Mouse (Mus musculus): ENCODE data around the gene Tatdn3. TPM values are rescaled to one million over a fixed set of nuclear protein-coding genes. Genes with fewer than 3 reads are reported as not detected.

The Tatdn3 gene
- polyA plus RNA-seq, 2 experiments, result 15.7 to 27.8 TPM

DNA sequence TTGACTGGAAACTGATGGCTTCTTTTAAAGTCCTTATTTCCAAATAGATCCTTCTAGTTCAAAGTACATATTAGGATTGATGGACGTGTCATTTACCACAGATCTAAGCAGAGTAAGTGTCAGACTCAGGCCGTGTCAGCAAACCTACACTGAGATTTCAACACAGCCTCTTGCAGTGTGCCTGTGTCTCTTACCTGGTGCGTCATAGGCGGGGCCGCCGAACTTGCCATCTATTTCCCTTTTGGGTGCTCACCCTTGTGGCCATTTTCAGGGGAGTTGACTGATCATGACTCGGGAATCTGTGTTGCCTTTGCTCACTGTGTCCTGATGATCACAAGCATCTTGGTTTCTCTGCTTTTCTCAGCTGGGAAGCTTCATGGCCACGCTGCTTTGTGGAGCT, 20.5 kb upstream of the Tatdn3 start:
- TF ChIP-seq POLR2A (IDR thresholded peaks at IDR 0.05; ENCODE audit: borderline replicate concordance, extremely low read depth, insufficient read depth, insufficient read length), result no peak
- Histone ChIP-seq H3K27ac (replicated peaks; ENCODE audit: low read depth, low read length) (no peak overlapping the region), H3K36me3 (ENCODE audit: control insufficient read depth, insufficient read depth, low read length) (peaks cover 52% of the 10 kb centered on the region), H3K9ac (ENCODE audit: low read depth, low read length, severe bottlenecking) (no peak overlapping the region), H3K4me3 (replicated peaks; ENCODE audit: low read length) (no peak overlapping the region), H3K4me2 (replicated peaks; ENCODE audit: low read depth, low read length, severe bottlenecking) (no peak overlapping the region), H3K4me1 (ENCODE audit: control insufficient read depth, insufficient read depth, low read length) (no peaks in the 10 kb centered on the region), H3K27me3 (ENCODE audit: control insufficient read depth, insufficient read depth, low read length) (no peaks in the 10 kb centered on the region), H3K9me3 (ENCODE audit: control insufficient read depth, low read length) (no peaks in the 10 kb centered on the region)
- DNase-seq (ENCODE audit: low spot score), result no peak
- no peak for ATAC-seq (ENCODE audit: low FRiP score, low read depth)
- 89% methylated on average over 8 of the region's 8 CpGs for WGBS

DNA sequence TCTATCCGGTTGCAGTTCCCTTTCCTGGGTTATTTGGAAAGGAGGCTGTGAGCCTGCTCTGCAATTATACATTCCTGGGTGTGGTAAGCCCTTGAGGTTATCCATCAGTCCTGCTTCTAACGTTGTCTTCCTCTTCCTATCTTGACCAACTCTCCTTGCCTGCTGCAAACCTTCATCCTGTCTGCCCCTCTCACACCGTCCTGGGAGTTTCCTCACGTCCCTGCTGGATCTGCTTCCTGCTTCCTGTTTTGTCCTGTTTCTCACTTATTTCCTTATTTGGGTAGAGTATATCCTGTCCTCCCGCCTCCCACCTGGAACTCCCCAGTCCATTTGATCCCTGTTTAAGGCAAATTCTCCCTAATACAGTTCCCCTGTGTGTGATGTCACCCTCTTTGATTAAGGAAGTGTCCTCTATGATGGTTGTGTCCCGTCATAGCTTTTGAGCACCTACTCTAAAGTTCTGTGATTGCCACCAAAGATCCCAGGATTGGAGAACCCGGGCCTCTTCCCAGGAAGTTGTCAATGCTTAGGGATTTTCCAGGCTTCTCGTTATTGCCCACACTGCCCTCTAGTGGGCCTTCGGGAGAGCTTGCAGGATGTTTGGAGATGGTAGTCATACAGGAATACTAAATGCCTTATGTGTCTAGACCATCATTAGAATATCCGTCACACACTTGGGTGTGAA, 12.6 kb upstream of the Tatdn3 start:
- Histone ChIP-seq H3K4me2 (replicated peaks; ENCODE audit: low read depth, low read length, severe bottlenecking) (no peak overlapping the region), H3K4me1 (ENCODE audit: control insufficient read depth, insufficient read depth, low read length) (no peaks in the 10 kb centered on the region), H3K4me3 (replicated peaks; ENCODE audit: low read length) (no peak overlapping the region), H3K9me3 (ENCODE audit: control insufficient read depth, low read length) (no peaks in the 10 kb centered on the region), H3K27ac (replicated peaks; ENCODE audit: low read depth, low read length) (no peak overlapping the region), H3K27me3 (ENCODE audit: control insufficient read depth, insufficient read depth, low read length) (no peaks in the 10 kb centered on the region), H3K36me3 (ENCODE audit: control insufficient read depth, insufficient read depth, low read length) (peaks cover 71% of the 10 kb centered on the region), H3K9ac (ENCODE audit: low read depth, low read length, severe bottlenecking) (no peak overlapping the region)
- no peak for TF ChIP-seq POLR2A (IDR thresholded peaks at IDR 0.05; ENCODE audit: borderline replicate concordance, extremely low read depth, insufficient read depth, insufficient read length)
- DNase-seq (ENCODE audit: low spot score), result peak; percentile 70
- 62% methylated on average over 10 of the region's 10 CpGs for WGBS
- ATAC-seq (ENCODE audit: low FRiP score, low read depth), result no peak

DNA sequence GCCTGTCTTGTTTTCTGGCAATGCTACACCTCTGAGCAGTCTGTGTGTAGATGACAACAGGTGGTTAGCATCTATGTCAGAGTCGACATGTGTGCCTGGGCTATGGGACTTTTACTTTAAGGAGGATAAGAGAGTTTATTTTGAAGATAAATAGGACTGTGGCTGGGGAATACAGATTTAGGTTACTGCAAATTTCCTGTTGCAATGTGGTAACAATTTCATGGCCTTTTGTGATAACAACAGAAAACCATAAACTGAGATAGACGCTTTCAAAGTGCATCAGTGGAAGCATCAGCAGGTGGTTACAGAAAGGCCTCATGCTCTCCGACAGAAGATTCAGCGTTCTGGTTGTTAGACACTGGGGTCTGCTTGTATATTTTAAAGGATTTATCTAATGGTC, 10.8 kb upstream of the Tatdn3 start:
- no peaks in the 10 kb centered on the region for H3K9me3 ChIP-seq (ENCODE audit: control insufficient read depth, low read length)
- no peak overlapping the region for H3K4me3 ChIP-seq (replicated peaks; ENCODE audit: low read length)
- H3K36me3 ChIP-seq (ENCODE audit: control insufficient read depth, insufficient read depth, low read length), result peaks cover 68% of the 10 kb centered on the region
- H3K9ac ChIP-seq (ENCODE audit: low read depth, low read length, severe bottlenecking), result no peak overlapping the region
- no peak for DNase-seq (ENCODE audit: low spot score)
- no peak overlapping the region for H3K27ac ChIP-seq (replicated peaks; ENCODE audit: low read depth, low read length)
- ATAC-seq (ENCODE audit: low FRiP score, low read depth), result no peak
- TF ChIP-seq POLR2A (IDR thresholded peaks at IDR 0.05; ENCODE audit: borderline replicate concordance, extremely low read depth, insufficient read depth, insufficient read length), result no peak
- 92% methylated on average over 4 of the region's 4 CpGs for WGBS
- H3K4me1 ChIP-seq (ENCODE audit: control insufficient read depth, insufficient read depth, low read length), result no peaks in the 10 kb centered on the region
- H3K4me2 ChIP-seq (replicated peaks; ENCODE audit: low read depth, low read length, severe bottlenecking), result no peak overlapping the region
- H3K27me3 ChIP-seq (ENCODE audit: control insufficient read depth, insufficient read depth, low read length), result no peaks in the 10 kb centered on the region

DNA sequence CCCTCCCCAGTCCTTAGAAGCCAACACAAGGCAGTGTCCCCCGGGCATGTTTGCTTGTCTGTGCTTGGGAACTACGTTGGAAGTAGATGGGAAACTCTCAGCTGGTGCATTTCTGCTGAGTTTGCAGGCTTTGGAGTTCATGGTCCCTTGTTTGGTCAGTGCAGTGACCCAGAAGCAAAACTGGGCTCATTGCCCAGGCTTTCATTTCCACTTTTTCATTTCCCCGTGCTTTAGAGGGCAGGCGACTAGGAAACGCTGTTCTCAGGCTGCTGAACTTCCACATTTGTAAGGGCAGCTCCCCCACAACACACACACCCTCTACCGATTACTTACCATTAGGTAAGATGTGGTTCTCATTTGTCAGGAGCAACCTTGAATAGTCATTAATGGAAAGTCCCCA, 10.3 kb upstream of the Tatdn3 start:
- ATAC-seq (ENCODE audit: low FRiP score, low read depth) (no peak), DNase-seq (ENCODE audit: low spot score) (no peak)
- WGBS, result 82% methylated on average over 6 of the region's 6 CpGs
- Histone ChIP-seq H3K9me3 (ENCODE audit: control insufficient read depth, low read length) (no peaks in the 10 kb centered on the region), H3K9ac (ENCODE audit: low read depth, low read length, severe bottlenecking) (no peak overlapping the region), H3K4me3 (replicated peaks; ENCODE audit: low read length) (no peak overlapping the region), H3K27ac (replicated peaks; ENCODE audit: low read depth, low read length) (no peak overlapping the region), H3K27me3 (ENCODE audit: control insufficient read depth, insufficient read depth, low read length) (no peaks in the 10 kb centered on the region), H3K4me2 (replicated peaks; ENCODE audit: low read depth, low read length, severe bottlenecking) (no peak overlapping the region), H3K4me1 (ENCODE audit: control insufficient read depth, insufficient read depth, low read length) (no peaks in the 10 kb centered on the region), H3K36me3 (ENCODE audit: control insufficient read depth, insufficient read depth, low read length) (peaks cover 67% of the 10 kb centered on the region)
- TF ChIP-seq POLR2A (IDR thresholded peaks at IDR 0.05; ENCODE audit: borderline replicate concordance, extremely low read depth, insufficient read depth, insufficient read length), result no peak

DNA sequence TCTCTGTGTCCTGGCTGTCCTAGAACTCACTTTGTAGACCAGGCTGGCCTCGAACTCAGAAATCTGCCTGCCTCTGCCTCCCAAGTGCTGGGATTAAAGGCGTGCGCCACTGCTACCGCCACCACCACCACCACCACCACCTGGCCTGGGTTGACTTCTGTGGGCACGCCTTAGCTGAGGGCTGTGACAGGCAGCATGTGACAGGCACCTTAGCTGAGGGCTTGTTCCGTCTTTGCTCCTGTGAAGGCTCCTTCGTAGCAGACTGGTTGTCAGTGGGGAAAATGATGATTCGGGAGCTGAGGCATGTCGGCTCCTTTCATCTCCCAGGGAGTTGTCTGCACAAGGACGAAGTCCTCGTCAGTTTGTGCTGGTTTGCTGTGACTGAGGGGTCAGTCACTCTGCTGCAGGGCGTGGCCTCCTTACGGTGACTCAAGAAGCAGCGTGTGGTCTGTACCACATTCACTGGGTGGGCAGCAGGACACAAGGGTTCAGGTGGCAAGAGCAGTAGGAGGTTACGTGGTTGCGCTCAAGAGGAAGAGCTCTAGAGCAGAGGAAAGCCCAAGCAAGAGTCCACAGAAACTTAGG, 9.7 kb upstream of the Tatdn3 start:
- Histone ChIP-seq H3K27ac (replicated peaks; ENCODE audit: low read depth, low read length) (no peak overlapping the region), H3K4me1 (ENCODE audit: control insufficient read depth, insufficient read depth, low read length) (no peaks in the 10 kb centered on the region), H3K9me3 (ENCODE audit: control insufficient read depth, low read length) (no peaks in the 10 kb centered on the region), H3K9ac (ENCODE audit: low read depth, low read length, severe bottlenecking) (no peak overlapping the region), H3K27me3 (ENCODE audit: control insufficient read depth, insufficient read depth, low read length) (no peaks in the 10 kb centered on the region), H3K36me3 (ENCODE audit: control insufficient read depth, insufficient read depth, low read length) (peaks cover 67% of the 10 kb centered on the region), H3K4me2 (replicated peaks; ENCODE audit: low read depth, low read length, severe bottlenecking) (no peak overlapping the region), H3K4me3 (replicated peaks; ENCODE audit: low read length) (no peak overlapping the region)
- no peak for TF ChIP-seq POLR2A (IDR thresholded peaks at IDR 0.05; ENCODE audit: borderline replicate concordance, extremely low read depth, insufficient read depth, insufficient read length)
- WGBS, result 91% methylated on average over 16 of the region's 16 CpGs
- no peak for ATAC-seq (ENCODE audit: low FRiP score, low read depth)
- DNase-seq (ENCODE audit: low spot score), result no peak

All from limb, embryonic 14.5 days (tissue).